In genomic region chr11:115813507-115814296, GRCm38 (mm10) we compare ENCODE assay signal across 8 mouse cellular contexts. TPM values are rescaled to one million over a fixed set of nuclear protein-coding genes. Genes with fewer than 3 reads are reported as not detected.
DNase-seq lines count a peak whose midpoint lies in the region; ATAC-seq and TF ChIP-seq lines count a peak whose summit lies in the region.

Caskin2 (minus strand) TSS chr11:115813639.

- H3K36me3 ChIP-seq in embryonic facial prominence, embryonic 14.5 days (ENCODE audit: control insufficient read depth, insufficient read depth, low read length): peaks cover 27% of the 10 kb centered on the region
- H3K36me3 ChIP-seq in limb, embryonic 14.5 days (ENCODE audit: control insufficient read depth, insufficient read depth, low read length): peaks cover 36% of the 10 kb centered on the region
- H3K36me3 ChIP-seq in midbrain, postnatal 0 days (ENCODE audit: insufficient read depth, low read length): no peaks in the 10 kb centered on the region

- H3K4me2 ChIP-seq in embryonic facial prominence, embryonic 14.5 days (ENCODE audit: low read depth, low read length): peak within 1 kb of the TSS; percentile 88
- peak within 1 kb of the TSS; percentile 97 for H3K4me2 ChIP-seq in limb, embryonic 14.5 days (replicated peaks; ENCODE audit: low read depth, low read length, severe bottlenecking)
- peak within 1 kb of the TSS; percentile 95 for H3K4me2 ChIP-seq in midbrain, postnatal 0 days (ENCODE audit: low read depth, low read length, poor library complexity, severe bottlenecking)

- peak; percentile 91 for ATAC-seq in embryonic facial prominence, embryonic 14.5 days (ENCODE audit: low read depth)
- peak; percentile 92 for ATAC-seq in limb, embryonic 14.5 days (ENCODE audit: low FRiP score, low read depth)
- ATAC-seq in midbrain, postnatal 0 days (ENCODE audit: low FRiP score): peak; percentile 85

- H3K9ac ChIP-seq in embryonic facial prominence, embryonic 14.5 days (ENCODE audit: low read depth, low read length): peak within 1 kb of the TSS; percentile 87
- H3K9ac ChIP-seq in limb, embryonic 14.5 days (ENCODE audit: low read depth, low read length, severe bottlenecking): peak within 1 kb of the TSS; percentile 77
- peak within 1 kb of the TSS; percentile 55 for H3K9ac ChIP-seq in midbrain, postnatal 0 days (replicated peaks; ENCODE audit: low read length, poor library complexity, severe bottlenecking)

- H3K27ac ChIP-seq in embryonic facial prominence, embryonic 14.5 days (replicated peaks; ENCODE audit: low read depth, low read length): peak within 1 kb of the TSS; percentile 85
- H3K27ac ChIP-seq in limb, embryonic 14.5 days (replicated peaks; ENCODE audit: low read depth, low read length): peak within 1 kb of the TSS; percentile 79
- H3K27ac ChIP-seq in midbrain, postnatal 0 days (ENCODE audit: low read depth, low read length): peak within 1 kb of the TSS; percentile 63; the same call in 1 of the 2 replicates

- TF ChIP-seq CTCF in midbrain, postnatal 0 days (IDR thresholded peaks at IDR 0.05): peak; percentile 97

- no peaks in the 10 kb centered on the region for H3K9me3 ChIP-seq in embryonic facial prominence, embryonic 14.5 days (ENCODE audit: control insufficient read depth, low read length)
- H3K9me3 ChIP-seq in limb, embryonic 14.5 days (ENCODE audit: control insufficient read depth, low read length): no peaks in the 10 kb centered on the region
- no peaks in the 10 kb centered on the region for H3K9me3 ChIP-seq in midbrain, postnatal 0 days (ENCODE audit: low read length)

- WGBS in embryonic facial prominence, embryonic 14.5 days: 1% methylated on average over 32 of the region's 44 CpGs
- 3% methylated on average over 38 of the region's 44 CpGs for WGBS in limb, embryonic 14.5 days
- under 1% methylated on average over 43 of the region's 44 CpGs for WGBS in midbrain, postnatal 0 days

- peaks cover 45% of the 10 kb centered on the region for H3K4me1 ChIP-seq in embryonic facial prominence, embryonic 14.5 days (ENCODE audit: control insufficient read depth, insufficient read depth, low read length)
- peaks cover 49% of the 10 kb centered on the region for H3K4me1 ChIP-seq in limb, embryonic 14.5 days (ENCODE audit: control insufficient read depth, insufficient read depth, low read length)
- H3K4me1 ChIP-seq in midbrain, postnatal 0 days (ENCODE audit: insufficient read depth, low read length): peaks cover 7% of the 10 kb centered on the region; the same call in 1 of the 2 replicates

- peak; percentile 98 for DNase-seq in 3T3-L1 (ENCODE audit: low read depth, low spot score)
- peak; percentile 91 to 98 for DNase-seq in adrenal gland, postnatal 4 days (ENCODE audit: low spot score in 2 of 2)
- peak; percentile 98 for DNase-seq in embryonic facial prominence, embryonic 14.5 days (ENCODE audit: low spot score)
- peak; percentile 94 for DNase-seq in heart, adult 8-10 months (ENCODE audit: low spot score)
- DNase-seq in kidney, adult 9 months: peak; percentile 97
- DNase-seq in limb, embryonic 14.5 days (ENCODE audit: low spot score): peak; percentile 97
- DNase-seq in midbrain, postnatal 0 days (ENCODE audit: low spot score): peak; percentile 94
- DNase-seq in spleen, postnatal 14 days (ENCODE audit: low spot score in 2 of 2): peak; percentile 90 to 93

- no peaks in the 10 kb centered on the region for H3K27me3 ChIP-seq in embryonic facial prominence, embryonic 14.5 days (replicated peaks; ENCODE audit: control insufficient read depth, insufficient read depth, low read length)
- H3K27me3 ChIP-seq in limb, embryonic 14.5 days (ENCODE audit: control insufficient read depth, insufficient read depth, low read length): no peaks in the 10 kb centered on the region
- no peaks in the 10 kb centered on the region for H3K27me3 ChIP-seq in midbrain, postnatal 0 days (ENCODE audit: insufficient read depth, low read length)

- 0 out of 2 replicates have a peak, but pooled peaks have one; percentile 39 for TF ChIP-seq POLR2A in limb, embryonic 14.5 days (IDR thresholded peaks at IDR 0.05; ENCODE audit: borderline replicate concordance, extremely low read depth, insufficient read depth, insufficient read length)

- H3K4me3 ChIP-seq in embryonic facial prominence, embryonic 14.5 days (ENCODE audit: low read depth, low read length): peak within 1 kb of the TSS; percentile 87
- H3K4me3 ChIP-seq in limb, embryonic 14.5 days (replicated peaks; ENCODE audit: low read length): peak within 1 kb of the TSS; percentile 92
- H3K4me3 ChIP-seq in midbrain, postnatal 0 days (ENCODE audit: low read depth, low read length): peak within 1 kb of the TSS; percentile 91

RNA-seq across cellular contexts. Expression of gene Caskin2, which starts in this region (rescaled TPM):
- total RNA-seq in adrenal gland, postnatal 4 days (2021): 10 to 100 TPM; 59.9 to 61.1 TPM
- polyA plus RNA-seq in embryonic facial prominence, embryonic 14.5 days (2014; fragmentation: Nextera tagmentation; extraction: Ambion mirVana): 16.2 and 16.8 TPM in 2 replicates
- total RNA-seq in heart, adult 8-10 months (2022): 10 to 100 TPM; 40.3 to 48.2 (median 44.7) TPM
- polyA plus RNA-seq in limb, embryonic 14.5 days (2012; rRNA removed): 34.6 and 44.7 TPM in 2 replicates
- polyA plus RNA-seq in limb, embryonic 14.5 days (2014; fragmentation: Nextera tagmentation; extraction: Ambion mirVana): 17.3 and 21.2 TPM in 2 replicates
- 18.5 and 27.9 TPM in 2 replicates for total RNA-seq in midbrain, postnatal 0 days (2014; rRNA removed)
- 7.2 and 8.3 TPM in 2 replicates for polyA plus RNA-seq in midbrain, postnatal 0 days (2015; fragmentation: Nextera tagmentation; extraction: Ambion mirVana)

Comparison
In these comparisons a context has a peak if more than half of its experiments do, and no peak if none do; other contexts are left out.
1. Peak in every context shown above with its lines: DNase-seq, ATAC-seq, H3K4me3 ChIP-seq and H3K27ac ChIP-seq.